Mouse (Mus musculus): ENCODE results near the gene Id3.

- TF ChIP-seq TAL1 (IDR thresholded peaks at IDR 0.05; ENCODE audit: low read length) (no peak), GATA1 (IDR thresholded peaks at IDR 0.05; ENCODE audit: low read length) (no peak)
These were observed 31.0 kb upstream of the Id3 start for GRCm38 (mm10) chr4:136112344-136112743.
